Mouse (Mus musculus): Measurements from ENCODE around the gene Prkca.

The Prkca gene

GRCm38 (mm10) chr11:108340293-108340692, 3.4 kb downstream of the Prkca start:
- no peak for DNase-seq (ENCODE audit: low spot score)

- DNase-seq (ENCODE audit: low spot score), result no peak
These were observed 7.3 kb downstream of the Prkca start for GRCm38 (mm10) chr11:108336445-108336844.

GRCm38 (mm10) chr11:108335536-108335935, 8.2 kb downstream of the Prkca start:
- DNase-seq (ENCODE audit: low spot score), result no peak

DNA sequence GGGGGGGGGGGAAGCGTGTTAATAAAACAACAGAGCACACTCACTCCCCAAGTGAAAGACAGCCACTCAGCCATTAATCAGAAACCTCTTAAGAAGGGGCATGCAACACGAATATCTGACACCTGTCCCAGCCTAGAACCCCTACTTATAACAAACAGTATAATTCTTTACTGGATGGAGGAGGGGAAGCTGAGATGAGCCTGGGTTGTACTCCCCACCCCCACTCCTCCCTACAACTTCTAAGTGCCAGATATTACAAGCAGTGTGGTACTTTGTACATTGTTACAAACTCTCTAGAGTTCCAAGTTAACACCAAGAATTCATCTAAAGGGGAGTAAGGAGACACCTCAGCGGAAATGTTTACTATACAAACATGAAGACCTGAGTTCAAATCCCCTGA, 9.1 kb downstream of the Prkca start:
- no peak for DNase-seq (ENCODE audit: low spot score)

GRCm38 (mm10) chr11:108333583-108334379, 9.9 kb downstream of the Prkca start:
- DNase-seq (ENCODE audit: low spot score), result no peak

DNA sequence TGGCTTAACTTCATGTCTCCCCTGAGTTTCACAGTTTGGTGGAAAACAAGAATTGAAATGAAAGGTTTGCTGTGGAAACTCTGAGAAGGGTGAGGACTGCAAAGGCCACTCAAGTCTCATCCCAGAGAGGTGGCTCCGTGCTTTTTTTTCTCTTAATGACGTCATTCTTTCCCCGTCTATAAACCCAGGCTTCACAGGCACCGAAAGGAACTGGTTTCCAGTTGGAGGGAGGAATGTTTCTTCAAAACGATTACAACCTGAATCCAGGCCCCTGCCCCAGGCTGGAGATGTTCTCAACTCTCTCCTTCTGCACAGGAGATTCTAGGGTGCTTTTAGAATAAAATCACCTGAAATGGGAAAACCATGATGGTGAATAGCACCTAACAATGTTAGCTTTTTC, 10.7 kb downstream of the Prkca start:
- DNase-seq (ENCODE audit: low spot score), result no peak

DNA sequence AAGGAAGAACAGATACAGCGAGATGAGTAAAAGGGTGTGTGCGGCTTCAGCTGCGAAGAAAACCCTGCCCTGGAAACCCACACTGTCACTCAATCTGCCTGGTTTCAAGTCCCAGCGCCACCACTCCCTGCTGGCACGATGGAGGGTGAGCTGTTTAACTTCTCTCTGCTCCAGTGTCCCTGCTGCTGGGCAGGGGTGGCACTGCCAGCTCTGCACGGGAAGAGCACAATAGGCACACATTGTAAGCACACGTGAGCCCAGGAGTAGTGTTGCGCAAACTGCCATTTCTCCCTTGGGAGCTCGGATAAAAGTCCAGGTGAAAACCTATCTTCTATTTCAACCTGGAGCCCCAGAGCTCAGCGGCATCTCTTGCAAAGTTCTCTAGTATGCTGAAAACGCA, 12.9 kb downstream of the Prkca start:
- no peak for DNase-seq (ENCODE audit: low spot score)

GRCm38 (mm10) chr11:108325943-108326342, 17.8 kb downstream of the Prkca start:
- no peak for DNase-seq (ENCODE audit: low spot score)

DNA sequence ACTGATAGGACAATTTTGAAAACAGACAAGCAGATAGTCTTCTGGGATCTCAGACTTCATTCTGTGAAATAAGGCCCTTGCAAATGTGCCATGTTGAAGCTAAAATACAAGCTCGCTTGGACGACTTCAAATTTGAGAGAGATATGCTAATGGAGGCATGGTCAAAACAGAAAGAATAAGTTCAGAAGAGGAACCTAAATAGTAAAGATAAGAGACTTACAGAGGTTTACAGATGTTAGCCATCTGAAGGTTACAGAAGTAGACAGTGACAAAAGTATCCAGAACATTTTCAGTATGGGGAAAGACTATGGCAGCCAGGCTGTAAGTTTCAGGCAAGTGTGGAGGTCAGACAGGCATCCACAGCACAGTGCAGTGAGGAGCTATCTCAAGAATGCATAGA, 21.6 kb downstream of the Prkca start:
- DNase-seq (ENCODE audit: low spot score), result no peak

DNA sequence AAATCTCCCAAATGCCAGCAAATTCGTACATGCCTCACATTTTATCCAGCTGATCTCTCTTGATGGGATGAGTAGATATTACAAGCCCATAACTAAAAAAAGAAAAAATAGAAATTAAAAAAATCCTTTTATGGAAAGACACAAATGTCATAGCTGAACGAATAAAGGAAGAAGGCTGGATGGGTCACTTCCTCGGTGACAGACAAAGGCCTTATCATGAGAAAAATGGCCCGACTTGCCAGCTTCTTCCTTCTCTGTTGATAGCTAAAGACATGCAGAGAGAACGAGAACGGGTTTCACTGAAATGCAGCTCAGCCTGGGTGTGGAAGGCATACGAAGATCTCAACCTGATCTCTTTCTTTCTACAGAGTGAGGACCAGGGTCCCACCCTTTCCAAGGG, 23.2 kb downstream of the Prkca start:
- no peak for DNase-seq (ENCODE audit: low spot score)

GRCm38 (mm10) chr11:108319162-108319561, 24.6 kb downstream of the Prkca start:
- DNase-seq (ENCODE audit: low spot score), result no peak

GRCm38 (mm10) chr11:108317878-108318277, 25.9 kb downstream of the Prkca start:
- DNase-seq (ENCODE audit: low spot score), result no peak

GRCm38 (mm10) chr11:108315736-108316135, 28.0 kb downstream of the Prkca start:
- no peak for DNase-seq (ENCODE audit: low spot score)

DNA sequence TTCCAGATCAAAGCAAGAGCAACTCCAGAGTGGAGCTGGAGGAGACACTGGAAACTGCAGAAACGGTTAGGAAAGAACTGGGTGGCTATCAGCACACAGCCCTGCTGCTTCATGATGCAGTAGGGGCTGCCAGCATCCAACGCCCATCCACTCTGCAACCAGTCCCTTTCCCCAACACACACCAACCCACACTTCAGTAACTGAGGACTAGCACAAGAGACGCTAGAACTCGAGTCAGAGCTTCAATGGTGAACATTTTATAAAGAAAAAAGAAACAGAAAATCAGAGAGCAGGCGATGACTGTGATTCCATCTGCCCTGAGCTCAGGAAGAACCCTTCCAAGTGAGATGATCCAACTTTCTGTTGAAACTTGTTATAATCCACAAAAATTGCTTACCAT, 31.2 kb downstream of the Prkca start:
- DNase-seq (ENCODE audit: low spot score), result no peak

GRCm38 (mm10) chr11:108311912-108312311, 31.8 kb downstream of the Prkca start:
- DNase-seq (ENCODE audit: low spot score), result no peak

GRCm38 (mm10) chr11:108309791-108310190, 33.9 kb downstream of the Prkca start:
- no peak for DNase-seq (ENCODE audit: low spot score)

- DNase-seq (ENCODE audit: low spot score), result no peak
These were observed 35.5 kb downstream of the Prkca start for GRCm38 (mm10) chr11:108308253-108308652.

DNA sequence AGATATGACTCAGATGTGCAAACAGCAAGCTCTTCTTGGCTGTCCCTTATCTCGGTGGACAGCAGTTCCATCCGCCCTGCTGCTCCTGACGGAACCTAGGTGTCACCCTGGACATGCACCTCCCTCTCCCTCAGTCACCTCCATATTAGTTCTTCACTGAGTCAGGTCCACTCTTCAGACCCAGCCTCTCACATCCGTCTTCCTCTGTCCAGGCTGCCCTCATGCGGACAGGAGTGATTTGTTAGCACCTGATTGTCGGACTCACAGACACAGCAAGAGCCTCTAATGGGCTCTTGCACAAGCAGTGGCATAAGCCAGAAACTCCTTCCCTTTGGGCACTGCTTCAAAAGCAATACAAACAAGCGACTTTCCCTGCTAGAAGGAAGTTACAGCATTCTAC, 36.5 kb downstream of the Prkca start:
- DNase-seq (ENCODE audit: low spot score), result no peak

- DNase-seq (ENCODE audit: low spot score), result no peak
These were observed 39.9 kb downstream of the Prkca start for GRCm38 (mm10) chr11:108303787-108304186.

DNA sequence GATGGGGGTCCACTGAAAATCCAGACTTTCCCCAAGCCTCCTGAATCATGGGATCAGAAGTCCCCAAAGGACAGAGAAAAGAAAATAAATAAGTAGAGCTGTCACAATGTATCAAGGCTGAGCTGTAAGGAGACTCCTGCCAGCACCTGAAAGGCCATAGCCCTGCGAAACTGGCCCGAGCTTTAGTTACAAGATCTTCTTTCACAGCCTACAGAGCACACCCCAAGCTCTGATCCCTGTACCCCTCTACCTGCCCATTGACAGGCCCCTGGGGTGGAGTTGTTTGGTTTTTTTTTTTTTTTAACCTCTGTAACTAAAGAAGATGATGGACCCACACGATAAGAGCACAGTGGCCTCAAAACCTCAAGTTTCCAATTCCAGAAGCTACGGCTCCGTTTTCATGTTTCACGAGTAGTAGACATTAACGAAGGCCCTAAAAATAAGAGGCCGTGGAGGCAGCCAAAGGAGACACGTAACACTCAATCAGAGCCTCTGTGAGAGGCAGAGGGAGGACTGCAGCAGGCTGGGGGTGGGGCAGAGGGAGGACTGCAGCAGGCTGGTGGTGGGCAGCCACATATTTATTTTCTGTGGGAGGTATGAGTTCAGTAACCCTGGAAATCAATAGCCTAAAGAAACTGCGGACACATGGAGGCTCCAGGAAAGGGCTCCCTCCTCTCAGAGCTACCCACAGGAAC, 41.8 kb downstream of the Prkca start:
- no peak for DNase-seq (ENCODE audit: low spot score)

- no peak for DNase-seq (ENCODE audit: low spot score)
These were observed 42.7 kb downstream of the Prkca start for GRCm38 (mm10) chr11:108301036-108301435.

- DNase-seq (ENCODE audit: low spot score), result no peak
These were observed 43.3 kb downstream of the Prkca start for GRCm38 (mm10) chr11:108300443-108300842.

- DNase-seq (ENCODE audit: low spot score), result no peak
These were observed 43.8 kb downstream of the Prkca start for GRCm38 (mm10) chr11:108299913-108300312.

GRCm38 (mm10) chr11:108297956-108298355, 45.8 kb downstream of the Prkca start:
- DNase-seq (ENCODE audit: low spot score), result no peak

Data from ovary, postnatal 36 days (tissue).